Mouse (Mus musculus) forebrain, embryonic 15.5 days (tissue): Measurements from ENCODE around the gene Zmat3. TPM values are rescaled to one million over a fixed set of nuclear protein-coding genes. Genes with fewer than 3 reads are reported as not detected.

Experiments used
- ATAC-seq: fragments of 200-750 bp; cut with Nextera tagmentation; replicated peaks from 2 replicates; pipeline ENCODE4 v1.8.0; 2017; ENCODE audit warnings: mild to moderate bottlenecking, moderate TSS enrichment, moderate library complexity
- H3K27ac ChIP-seq: fragments of 300-500 bp; sonication (generic); replicated peaks from 2 replicates; pipeline ENCODE4 v1.5.1; 2015; ENCODE audit warnings: mild to moderate bottlenecking, inconsistent platforms
- H3K27me3 ChIP-seq: fragments of 300-500 bp; sonication (generic); 2 replicates; pipeline ENCODE4 v1.6.1; 2015; ENCODE audit warnings: inconsistent platforms
- H3K36me3 ChIP-seq: fragments of 300-500 bp; sonication (generic); 2 replicates; pipeline ENCODE4 v1.6.1; 2015; ENCODE audit warnings: mild to moderate bottlenecking, inconsistent platforms
- H3K4me1 ChIP-seq: fragments of 300-500 bp; sonication (generic); 2 replicates; pipeline ENCODE4 v1.6.1; 2015; ENCODE audit warnings: inconsistent platforms
- H3K4me2 ChIP-seq: fragments of 300-500 bp; sonication (generic); replicated peaks from 2 replicates; pipeline ENCODE4 v1.6.1; 2015; ENCODE audit warnings: mild to moderate bottlenecking, inconsistent platforms
- H3K4me3 ChIP-seq: fragments of 300-500 bp; sonication (generic); 2 replicates; pipeline ENCODE4 v1.5.1; 2015; ENCODE audit warnings: mild to moderate bottlenecking, inconsistent platforms
- H3K9ac ChIP-seq: fragments of 300-500 bp; sonication (generic); replicated peaks from 2 replicates; pipeline ENCODE4 v1.6.1; 2015; ENCODE audit warnings: mild to moderate bottlenecking, inconsistent platforms
- H3K9me3 ChIP-seq: fragments of 300-500 bp; sonication (generic); 2 replicates; pipeline ENCODE4 v1.6.1; 2016; ENCODE audit warnings: inconsistent platforms
- WGBS: fragments of 180-500 bp; shearing (Covaris S2); methylation state at CpG from one replicate; pipeline ENCODE4 v1.1.7; 2015; ENCODE audit warnings: mixed read lengths; 5-methylcytosine and 5-hydroxymethylcytosine counted together
- polyA plus RNA-seq: library from polyadenylated mRNA; unstranded; fragments of >200 nt; fragmentation: Nextera tagmentation; extraction: Ambion mirVana; gene quantifications from 2 replicates; pipeline ENCODE4 v1.2.1, GENCODE M21; 2015

The Zmat3 gene
- polyA plus RNA-seq, 1 experiment from 2014 or later, result 6.4 TPM

DNA sequence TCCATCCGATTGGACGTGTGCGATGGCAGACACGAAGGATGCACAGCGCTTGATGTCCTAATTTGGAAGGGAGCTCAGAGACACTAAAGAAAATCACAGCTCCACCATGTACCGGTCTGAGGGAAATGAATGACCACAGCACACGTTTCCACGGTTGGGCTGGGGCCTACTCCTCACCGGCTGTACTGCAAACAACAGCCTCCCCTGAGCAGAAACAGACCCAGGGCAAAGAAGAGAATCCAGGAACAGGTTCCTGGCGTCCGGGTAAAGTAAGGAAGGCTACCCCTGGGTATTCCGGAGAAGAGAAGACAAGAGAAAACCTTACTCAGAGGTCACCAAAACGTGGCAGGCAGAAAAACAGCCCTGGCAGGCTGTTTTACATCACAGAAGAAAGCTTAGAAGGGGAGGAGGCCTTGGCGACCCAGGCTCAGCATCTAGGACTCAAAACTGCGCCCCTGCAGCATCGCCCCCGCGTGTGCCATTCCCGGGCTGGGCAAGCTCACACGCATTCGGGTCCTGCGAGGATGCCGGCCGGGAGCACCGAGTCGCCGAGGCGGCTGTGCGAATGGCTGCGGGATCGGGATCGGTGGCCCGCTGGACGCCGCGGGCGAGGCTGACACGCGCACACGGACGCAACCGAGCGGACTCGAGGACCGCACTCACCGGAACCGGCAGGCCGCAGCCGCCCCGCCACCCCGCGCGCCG, 821 bp downstream of the Zmat3 start:
- Histone ChIP-seq H3K27me3 (no peaks in the 10 kb centered on the region), H3K9ac (peak overlapping the region; percentile 71), H3K4me2 (peak overlapping the region; percentile 66), H3K9me3 (no peaks in the 10 kb centered on the region), H3K4me3 (peak overlapping the region; percentile 71), H3K4me1 (peaks cover 11% of the 10 kb centered on the region), H3K36me3 (no peaks in the 10 kb centered on the region), H3K27ac (peak overlapping the region; percentile 84)
- WGBS, result under 1% methylated on average over 53 of the region's 54 CpGs
- ATAC-seq, result peak; percentile 75

DNA sequence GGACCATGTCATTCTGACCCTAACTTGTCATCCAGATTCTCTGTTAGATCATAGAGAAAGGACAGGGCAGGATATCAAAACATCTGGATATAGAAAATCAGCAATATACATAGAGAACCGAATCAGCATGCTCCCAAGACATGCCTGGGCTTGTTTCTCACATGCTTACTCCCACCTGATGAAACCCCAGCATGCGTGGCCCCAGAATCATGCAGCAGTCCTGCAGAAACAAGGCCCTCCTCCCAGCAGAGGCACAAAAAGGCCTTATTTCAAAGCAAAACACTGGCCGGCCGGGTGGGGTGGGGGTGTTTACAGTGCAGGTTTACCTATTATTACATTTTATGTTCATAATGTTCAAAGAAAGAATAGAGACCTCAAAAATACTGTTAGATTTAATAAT, 1.6 kb downstream of the Zmat3 start:
- Histone ChIP-seq H3K36me3 (no peaks in the 10 kb centered on the region), H3K9me3 (no peaks in the 10 kb centered on the region), H3K9ac (peak overlapping the region; percentile 42), H3K4me3 (peak overlapping the region; percentile 71), H3K4me1 (peaks cover 11% of the 10 kb centered on the region), H3K27me3 (no peaks in the 10 kb centered on the region), H3K4me2 (peak overlapping the region; percentile 66), H3K27ac (no peak overlapping the region; the same call in 1 of the 2 replicates)
- 32% methylated on average over 4 of the region's 4 CpGs for WGBS
- ATAC-seq, result no peak

DNA sequence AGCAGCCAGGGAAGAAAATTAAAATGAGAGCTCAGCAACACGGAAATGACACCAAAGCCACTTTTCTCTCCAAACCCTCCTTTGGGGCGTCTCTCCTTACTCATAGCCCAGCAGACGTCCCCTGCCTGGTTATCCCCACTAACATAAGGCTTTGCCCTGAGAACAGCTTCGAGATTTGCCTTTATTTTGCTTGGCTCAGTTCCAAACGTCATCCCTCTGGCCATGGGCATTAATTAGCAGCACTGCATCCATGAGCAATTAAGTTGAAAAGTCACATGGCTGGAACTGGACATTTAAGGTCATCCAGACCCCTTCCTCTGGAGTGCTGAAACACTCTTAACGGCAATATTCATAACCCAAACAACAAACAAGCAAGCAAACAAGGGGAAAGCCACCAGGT, 4.6 kb downstream of the Zmat3 start:
- 34% methylated on average over 6 of the region's 6 CpGs for WGBS
- no peak overlapping the region; the same call in 1 of the 2 replicates for H3K9ac ChIP-seq
- ATAC-seq, result no peak

DNA sequence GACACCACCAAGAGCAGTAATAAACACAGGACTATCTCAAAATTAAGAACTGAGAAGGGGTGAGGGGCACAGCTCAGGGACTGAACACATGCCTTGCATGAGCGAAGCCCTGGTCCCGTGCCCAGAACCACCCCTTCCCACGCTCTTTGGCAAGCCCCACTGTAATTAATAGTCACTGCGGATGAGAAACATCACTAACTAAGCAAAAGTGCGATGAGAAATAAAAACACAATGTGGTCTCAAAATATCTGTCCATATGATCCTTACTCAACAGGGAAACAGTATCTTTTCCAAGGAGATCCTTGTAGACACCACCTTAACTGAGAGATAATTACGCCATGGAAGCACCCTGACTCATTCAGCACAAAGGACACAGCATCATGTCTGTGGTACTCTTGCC, 17.9 kb downstream of the Zmat3 start:
- Histone ChIP-seq H3K36me3 (peaks cover 3% of the 10 kb centered on the region; the same call in 1 of the 2 replicates), H3K27me3 (no peaks in the 10 kb centered on the region), H3K9ac (no peak overlapping the region), H3K4me1 (peaks cover 9% of the 10 kb centered on the region), H3K4me3 (no peak overlapping the region), H3K27ac (no peak overlapping the region), H3K4me2 (no peak overlapping the region), H3K9me3 (no peaks in the 10 kb centered on the region)
- WGBS, result 43% methylated on average over 6 of the region's 6 CpGs
- ATAC-seq, result peak; percentile 78

More for the DNA sequence above, 4.6 kb downstream of the Zmat3 start:
- H3K4me2 ChIP-seq, result no peak overlapping the region
- H3K27me3 ChIP-seq, result no peaks in the 10 kb centered on the region
- peaks cover 11% of the 10 kb centered on the region for H3K4me1 ChIP-seq
- no peak overlapping the region for H3K4me3 ChIP-seq
- H3K27ac ChIP-seq, result no peak overlapping the region
- no peaks in the 10 kb centered on the region; the same call in 1 of the 2 replicates for H3K36me3 ChIP-seq
- no peaks in the 10 kb centered on the region for H3K9me3 ChIP-seq

DNA sequence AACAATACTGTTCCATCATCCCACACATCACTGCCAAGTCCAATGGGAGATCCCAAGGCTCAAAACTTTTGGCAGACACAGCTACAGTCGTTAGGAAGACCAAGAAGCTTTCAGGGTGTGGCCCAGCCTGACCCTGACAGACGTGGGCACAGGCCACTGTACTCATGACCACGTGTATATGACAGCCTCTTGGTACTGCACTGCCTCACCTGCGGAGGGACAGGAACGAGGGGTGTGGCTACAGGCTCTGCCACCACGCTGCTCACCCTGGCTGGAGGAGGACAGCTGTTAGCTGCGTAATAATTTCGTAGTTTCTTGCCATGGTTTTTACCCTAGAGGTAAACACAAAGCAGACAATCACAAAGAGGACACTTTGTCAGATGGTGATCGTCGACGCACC, 20.6 kb downstream of the Zmat3 start:
- Histone ChIP-seq H3K4me1 (peaks cover 9% of the 10 kb centered on the region), H3K9ac (no peak overlapping the region), H3K27me3 (no peaks in the 10 kb centered on the region), H3K36me3 (peaks cover 12% of the 10 kb centered on the region; the same call in 1 of the 2 replicates), H3K4me2 (no peak overlapping the region), H3K9me3 (no peaks in the 10 kb centered on the region), H3K27ac (no peak overlapping the region), H3K4me3 (no peak overlapping the region)
- WGBS, result 82% methylated on average over 11 of the region's 11 CpGs
- 0 out of 2 replicates have a peak, but pooled peaks have one; percentile 23 for ATAC-seq

DNA sequence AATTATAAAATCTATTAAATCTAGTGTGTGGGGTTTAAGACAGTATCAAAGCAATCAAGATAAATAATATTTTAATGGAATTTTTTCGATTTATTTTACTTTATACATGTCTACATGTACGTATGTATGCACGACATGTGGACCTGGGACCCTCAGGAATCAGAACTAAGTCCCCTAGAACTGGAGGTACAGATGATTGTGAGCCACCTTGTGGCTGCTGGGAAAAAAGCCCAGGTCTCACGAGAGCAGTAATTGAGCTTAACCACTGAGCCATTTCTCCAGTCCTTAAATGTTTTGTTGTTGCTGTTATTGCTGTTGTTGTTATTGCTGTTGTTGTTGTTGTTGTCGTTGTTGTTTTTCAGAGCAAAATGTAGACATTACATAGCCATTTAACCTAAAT, 21.0 kb downstream of the Zmat3 start:
- H3K27ac ChIP-seq, result no peak overlapping the region
- no peak overlapping the region for H3K9ac ChIP-seq
- ATAC-seq, result no peak
- H3K27me3 ChIP-seq, result no peaks in the 10 kb centered on the region
- H3K4me3 ChIP-seq, result no peak overlapping the region
- WGBS, result 77% methylated on average over 5 of the region's 5 CpGs
- H3K9me3 ChIP-seq, result no peaks in the 10 kb centered on the region
- no peak overlapping the region for H3K4me2 ChIP-seq
- H3K4me1 ChIP-seq, result peaks cover 9% of the 10 kb centered on the region
- peaks cover 12% of the 10 kb centered on the region; the same call in 1 of the 2 replicates for H3K36me3 ChIP-seq

DNA sequence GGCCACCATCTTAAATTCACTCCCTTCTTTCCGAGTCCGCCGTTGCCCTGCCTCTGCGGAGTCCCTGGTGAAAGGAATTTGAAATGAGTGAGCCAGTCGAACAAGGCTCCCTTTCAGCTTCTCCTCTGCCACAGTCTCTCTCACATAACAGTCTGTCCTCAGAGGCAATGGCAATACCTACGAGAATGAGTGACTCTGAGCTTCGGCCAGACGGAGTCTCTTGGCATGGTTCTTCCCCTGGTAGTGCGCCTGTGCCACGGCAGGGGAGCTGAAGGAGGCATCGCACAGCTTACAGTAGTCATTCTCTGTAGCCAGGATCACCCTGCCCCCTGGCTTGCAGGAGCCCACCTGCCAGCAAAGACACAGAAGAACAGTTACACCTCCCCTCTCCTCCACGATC, 22.4 kb downstream of the Zmat3 start:
- no peaks in the 10 kb centered on the region for H3K27me3 ChIP-seq
- H3K4me1 ChIP-seq, result peaks cover 9% of the 10 kb centered on the region
- 84% methylated on average over 12 of the region's 12 CpGs for WGBS
- no peak overlapping the region for H3K27ac ChIP-seq
- peaks cover 12% of the 10 kb centered on the region; the same call in 1 of the 2 replicates for H3K36me3 ChIP-seq
- H3K9me3 ChIP-seq, result no peaks in the 10 kb centered on the region
- H3K4me2 ChIP-seq, result no peak overlapping the region
- no peak for ATAC-seq
- no peak overlapping the region for H3K4me3 ChIP-seq
- H3K9ac ChIP-seq, result no peak overlapping the region

DNA sequence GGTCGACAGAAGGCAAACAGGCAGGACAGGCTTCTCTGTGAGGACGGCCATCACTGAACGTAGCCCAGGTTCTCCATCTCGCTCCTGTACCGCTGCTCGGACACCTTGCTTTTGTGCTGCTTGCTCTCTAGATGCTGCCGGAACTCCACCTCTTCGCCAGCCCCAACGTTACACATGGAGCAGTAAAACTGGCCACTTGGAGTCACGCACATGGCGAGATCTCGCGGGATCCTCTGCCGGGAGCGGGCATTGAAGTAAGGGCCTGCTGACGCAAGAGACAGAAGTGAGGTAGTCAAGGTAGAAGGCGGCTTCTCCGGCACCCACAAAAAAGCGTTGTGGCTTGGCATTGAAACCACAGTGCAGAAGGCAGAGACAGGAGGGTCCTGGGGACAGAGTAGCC, 24.4 kb downstream of the Zmat3 start:
- ATAC-seq, result no peak
- Histone ChIP-seq H3K4me2 (no peak overlapping the region), H3K4me1 (no peaks in the 10 kb centered on the region), H3K27me3 (no peaks in the 10 kb centered on the region), H3K36me3 (peaks cover 12% of the 10 kb centered on the region), H3K4me3 (no peak overlapping the region), H3K27ac (no peak overlapping the region), H3K9me3 (no peaks in the 10 kb centered on the region), H3K9ac (no peak overlapping the region)
- 94% methylated on average over 19 of the region's 19 CpGs for WGBS

DNA sequence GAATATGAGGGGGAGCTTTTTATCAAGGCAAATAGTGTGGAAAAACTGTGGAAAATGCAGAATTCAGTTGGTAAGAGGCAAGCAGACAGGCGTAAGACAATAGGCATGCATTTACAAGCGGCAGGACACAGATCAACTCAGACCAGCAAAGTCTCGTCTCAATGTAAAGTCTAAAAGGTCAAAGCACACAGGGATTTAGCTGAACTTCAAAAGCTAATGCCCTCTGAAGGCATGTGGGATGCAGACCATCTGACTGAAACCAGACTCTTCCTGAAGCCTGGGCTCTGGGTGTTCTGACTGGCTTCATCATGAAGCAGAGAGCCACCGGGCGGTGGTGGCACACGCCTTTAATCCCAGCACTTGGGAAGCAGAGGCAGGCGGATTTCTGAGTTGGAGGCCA, 27.6 kb downstream of the Zmat3 start:
- Histone ChIP-seq H3K9me3 (no peaks in the 10 kb centered on the region), H3K27ac (no peak overlapping the region), H3K4me2 (no peak overlapping the region), H3K4me1 (peaks cover 3% of the 10 kb centered on the region; the same call in 1 of the 2 replicates), H3K36me3 (peaks cover 12% of the 10 kb centered on the region), H3K27me3 (no peaks in the 10 kb centered on the region), H3K4me3 (no peak overlapping the region), H3K9ac (no peak overlapping the region)
- WGBS, result 79% methylated on average over 7 of the region's 7 CpGs
- no peak for ATAC-seq

DNA sequence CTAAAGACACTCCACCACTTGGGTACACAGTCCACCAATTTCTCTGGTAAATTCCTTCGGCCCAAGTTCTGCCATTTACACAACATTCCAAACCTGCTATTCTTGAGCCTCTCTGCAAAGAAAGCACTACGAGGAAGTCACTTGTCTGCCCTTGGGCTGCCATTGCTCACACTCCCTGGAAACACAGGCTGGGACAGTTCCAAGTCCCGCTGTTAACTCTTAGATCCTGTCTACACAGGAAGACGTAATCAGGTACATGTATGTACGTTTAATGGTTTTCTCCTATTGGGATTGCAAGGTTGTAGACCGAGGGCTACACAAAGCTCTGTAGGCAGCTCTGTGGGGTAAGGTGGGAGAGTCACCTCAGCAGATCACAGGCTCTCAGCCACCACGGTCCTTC, 28.0 kb downstream of the Zmat3 start:
- Histone ChIP-seq H3K27ac (no peak overlapping the region), H3K4me2 (no peak overlapping the region), H3K4me3 (no peak overlapping the region), H3K9ac (no peak overlapping the region), H3K9me3 (no peaks in the 10 kb centered on the region), H3K27me3 (no peaks in the 10 kb centered on the region), H3K36me3 (peaks cover 9% of the 10 kb centered on the region), H3K4me1 (peaks cover 3% of the 10 kb centered on the region; the same call in 1 of the 2 replicates)
- 86% methylated on average over 7 of the region's 7 CpGs for WGBS
- no peak for ATAC-seq

DNA sequence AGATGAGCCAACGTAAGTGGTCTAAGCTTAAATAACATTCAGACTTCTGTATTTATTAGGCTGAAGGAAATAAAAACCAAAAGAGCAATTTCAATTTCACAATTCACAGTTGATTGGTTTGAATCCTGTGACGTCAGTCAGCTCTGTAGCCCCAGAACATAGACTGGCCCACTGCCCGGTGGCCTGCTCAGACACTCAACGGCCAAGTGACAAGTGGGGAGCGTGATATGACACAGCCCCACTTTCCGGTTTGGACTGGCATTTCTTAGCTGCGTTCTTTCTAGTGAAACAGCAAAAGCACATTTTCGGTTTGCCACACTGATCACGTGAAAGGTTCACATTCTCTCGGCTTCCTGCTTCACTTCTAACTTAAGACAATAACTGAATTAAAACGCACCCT, 30.9 kb downstream of the Zmat3 start:
- no peaks in the 10 kb centered on the region for H3K27me3 ChIP-seq
- no peak overlapping the region for H3K27ac ChIP-seq
- peaks cover 3% of the 10 kb centered on the region; the same call in 1 of the 2 replicates for H3K4me1 ChIP-seq
- no peaks in the 10 kb centered on the region; the same call in 1 of the 2 replicates for H3K36me3 ChIP-seq
- no peak overlapping the region for H3K4me2 ChIP-seq
- no peak overlapping the region for H3K4me3 ChIP-seq
- H3K9ac ChIP-seq, result no peak overlapping the region
- no peak for ATAC-seq
- 84% methylated on average over 11 of the region's 11 CpGs for WGBS
- H3K9me3 ChIP-seq, result no peaks in the 10 kb centered on the region

DNA sequence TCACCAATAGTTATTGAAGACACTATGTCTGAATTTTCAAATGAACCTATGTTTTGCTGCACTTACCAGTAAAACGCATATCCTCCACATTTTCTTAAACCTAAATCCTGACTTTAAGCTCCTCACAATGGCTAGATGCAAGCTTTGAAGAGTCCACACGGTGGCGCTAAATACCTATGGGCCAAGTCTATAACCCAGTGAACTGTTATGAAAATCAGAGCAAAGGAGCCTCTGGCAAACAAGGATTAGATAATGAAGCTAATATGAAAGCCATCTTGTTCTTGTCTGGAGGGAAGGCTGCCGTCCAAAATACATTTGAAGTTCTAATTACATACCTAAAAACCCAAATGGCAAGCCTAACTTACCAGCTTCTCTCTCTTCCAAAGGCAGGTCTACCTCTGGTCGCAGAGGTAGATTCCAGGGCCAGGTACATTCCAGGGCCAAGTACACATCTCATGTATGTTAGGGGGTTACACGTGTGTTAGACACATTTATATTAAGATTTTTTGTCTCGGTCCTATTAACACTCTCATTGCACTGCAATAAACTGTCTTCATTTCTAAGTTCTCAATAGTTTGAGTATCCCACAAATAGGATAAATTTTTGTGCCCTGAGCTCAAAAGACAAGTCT, 32.2 kb downstream of the Zmat3 start:
- WGBS, result 37% methylated on average over 7 of the region's 7 CpGs
- ATAC-seq, result peak; percentile 89

More for the DNA sequence above, 32.2 kb downstream of the Zmat3 start:
- H3K27ac ChIP-seq, result no peak overlapping the region
- H3K36me3 ChIP-seq, result no peaks in the 10 kb centered on the region; the same call in 1 of the 2 replicates
- H3K4me2 ChIP-seq, result no peak overlapping the region
- H3K9me3 ChIP-seq, result no peaks in the 10 kb centered on the region
- peaks cover 3% of the 10 kb centered on the region; the same call in 1 of the 2 replicates for H3K4me1 ChIP-seq
- H3K27me3 ChIP-seq, result no peaks in the 10 kb centered on the region
- no peak overlapping the region for H3K4me3 ChIP-seq
- H3K9ac ChIP-seq, result no peak overlapping the region
